Mouse (Mus musculus) stomach, embryonic 14.5 days (tissue): ENCODE measurements around the gene Fam187b. TPM values are rescaled to one million over a fixed set of nuclear protein-coding genes. Genes with fewer than 3 reads are reported as not detected.
"Not testable (repeated sequence)": the region's sequence is repeated elsewhere in the genome, so short reads cannot be mapped to it uniquely, and the experiment has no call there.

Experiments
- ATAC-seq: fragments of 200-750 bp; cut with Nextera tagmentation; 2 replicates; pipeline ENCODE4 v1.8.0; 2017; ENCODE audit warnings: low read depth, moderate TSS enrichment; ENCODE audit not compliant: insufficient number of reproducible peaks, insufficient read depth, low FRiP score
- H3K27ac ChIP-seq: fragments of 300-500 bp; sonication (generic); 2 replicates; pipeline ENCODE4 v1.5.1; 2014; ENCODE audit warnings: mild to moderate bottlenecking, low read length, moderate library complexity, mixed read lengths
- H3K27me3 ChIP-seq: fragments of 300-500 bp; sonication (generic); 2 replicates; pipeline ENCODE4 v1.6.1; 2014; ENCODE audit warnings: low read length, control low read depth, mixed read lengths; ENCODE audit not compliant: control insufficient read depth, insufficient read depth
- H3K36me3 ChIP-seq: fragments of 300-500 bp; sonication (generic); 2 replicates; pipeline ENCODE4 v1.6.1; 2014; ENCODE audit warnings: mild to moderate bottlenecking, control low read depth, low read length, moderate library complexity, mixed read lengths; ENCODE audit not compliant: control insufficient read depth, insufficient read depth
- H3K4me1 ChIP-seq: fragments of 300-500 bp; sonication (generic); 2 replicates; pipeline ENCODE4 v1.6.1; 2014; ENCODE audit warnings: low read length, control low read depth, mixed read lengths; ENCODE audit not compliant: control insufficient read depth, insufficient read depth
- H3K4me2 ChIP-seq: fragments of 300-500 bp; sonication (generic); replicated peaks from 2 replicates; pipeline ENCODE4 v1.6.1; 2014; ENCODE audit warnings: low read depth, low read length, control low read depth
- H3K4me3 ChIP-seq: fragments of 300-500 bp; sonication (generic); 2 replicates; pipeline ENCODE4 v1.5.1; 2014; ENCODE audit warnings: low read depth, low read length, control low read depth
- H3K9ac ChIP-seq: fragments of 300-500 bp; sonication (generic); replicated peaks from 2 replicates; pipeline ENCODE4 v1.6.1; 2014; ENCODE audit warnings: low read depth, mild to moderate bottlenecking, control low read depth, low read length, moderate library complexity, mixed read lengths
- H3K9me3 ChIP-seq: fragments of 300-500 bp; sonication (generic); 2 replicates; pipeline ENCODE4 v1.6.1; 2016; ENCODE audit warnings: low read depth, low read length, control low read depth; ENCODE audit not compliant: control insufficient read depth
- WGBS: fragments of 180-500 bp; shearing (Covaris S2); extraction: QIAGEN DNeasy Blood & Tissue Kit; methylation state at CpG from one replicate; pipeline ENCODE4 v1.1.7; 2014; 5-methylcytosine and 5-hydroxymethylcytosine counted together
- polyA plus RNA-seq: library from polyadenylated mRNA; unstranded; fragments of >200 nt; fragmentation: Nextera tagmentation; extraction: Ambion mirVana; gene quantifications from 2 replicates; pipeline ENCODE4 v1.2.1, GENCODE M21; 2014

The Fam187b gene
- polyA plus RNA-seq = 6.4 and 7.1 TPM in 2 replicates

GRCm38 (mm10) chr7:30973501-30974289 lies at the start of gene Fam187b:
TSS of gene Fam187b (plus strand) at chr7:30973790.
- WGBS = under 1% methylated on average over 37 of the region's 37 CpGs

GRCm38 (mm10) chr7:30924071-30924470 lies 49.5 kb upstream of the Fam187b start:
- Histone ChIP-seq H3K36me3 (no peaks in the 10 kb centered on the region), H3K9me3 (no peaks in the 10 kb centered on the region), H3K4me2 (no peak overlapping the region), H3K27ac (no peak overlapping the region), H3K27me3 (no peaks in the 10 kb centered on the region), H3K4me3 (no peak overlapping the region), H3K4me1 (no peaks in the 10 kb centered on the region), H3K9ac (no peak overlapping the region)
- WGBS = 55% methylated on average over 3 of the region's 3 CpGs
- ATAC-seq = no peak

More at GRCm38 (mm10) chr7:30973501-30974289, at the start of gene Fam187b:
- Histone ChIP-seq H3K4me3 (peak within 1 kb of the TSS; percentile 50), H3K27me3 (no peaks in the 10 kb centered on the region), H3K9ac (peak within 1 kb of the TSS; percentile 49), H3K4me2 (peak within 1 kb of the TSS; percentile 53), H3K27ac (peak within 1 kb of the TSS; percentile 89), H3K36me3 (0 out of 2 replicates have a peak, but pooled peaks cover 7% of the 10 kb centered on the region), H3K9me3 (no peaks in the 10 kb centered on the region), H3K4me1 (no peaks in the 10 kb centered on the region)
- ATAC-seq = peak; percentile 95

GRCm38 (mm10) chr7:30924581-30924980 lies 49.0 kb upstream of the Fam187b start, which contains the start of gene Hamp2:
TSS of gene Hamp2 (minus strand) at chr7:30924681.
- 87% methylated on average over 2 of the region's 2 CpGs for WGBS
- not testable (repeated sequence) for H3K4me1 ChIP-seq, H3K27me3 ChIP-seq, H3K36me3 ChIP-seq, H3K4me3 ChIP-seq, H3K27ac ChIP-seq, H3K4me2 ChIP-seq, H3K9me3 ChIP-seq, H3K9ac ChIP-seq, ATAC-seq

GRCm38 (mm10) chr7:30935422-30936099 lies 38.0 kb upstream of the Fam187b start:
- not testable (repeated sequence) for H3K4me1 ChIP-seq, H3K27ac ChIP-seq, H3K4me3 ChIP-seq, H3K27me3 ChIP-seq, H3K9me3 ChIP-seq, ATAC-seq, H3K4me2 ChIP-seq, H3K9ac ChIP-seq, H3K36me3 ChIP-seq
- WGBS = 63% methylated on average over 6 of the region's 6 CpGs

GRCm38 (mm10) chr7:30940070-30940469 lies 33.5 kb upstream of the Fam187b start:
- not testable (repeated sequence) for H3K27me3 ChIP-seq, H3K4me2 ChIP-seq, H3K27ac ChIP-seq, H3K4me3 ChIP-seq, H3K9me3 ChIP-seq, ATAC-seq, H3K9ac ChIP-seq, H3K4me1 ChIP-seq, H3K36me3 ChIP-seq
- 95% methylated on average over 1 of the region's 1 CpGs for WGBS

GRCm38 (mm10) chr7:30942365-30942764 lies 31.2 kb upstream of the Fam187b start:
- ATAC-seq, H3K9ac ChIP-seq, H3K4me1 ChIP-seq, H3K4me2 ChIP-seq, H3K27me3 ChIP-seq, H3K4me3 ChIP-seq, H3K27ac ChIP-seq, H3K9me3 ChIP-seq, H3K36me3 ChIP-seq: not testable (repeated sequence)
- 48% methylated on average over 3 of the region's 3 CpGs for WGBS

- Histone ChIP-seq H3K4me2 (no peak within 1 kb of the TSS), H3K9ac (no peak within 1 kb of the TSS), H3K9me3 (no peaks in the 10 kb centered on the region), H3K4me3 (no peak within 1 kb of the TSS), H3K36me3 (peaks cover 5% of the 10 kb centered on the region; the same call in 1 of the 2 replicates), H3K4me1 (no peaks in the 10 kb centered on the region), H3K27me3 (no peaks in the 10 kb centered on the region), H3K27ac (no peak within 1 kb of the TSS)
- no peak for ATAC-seq
- 59% methylated on average over 9 of the region's 9 CpGs for WGBS
These were observed 29.5 kb upstream of the Fam187b start, which contains the start of gene Hamp for GRCm38 (mm10) chr7:30943909-30944635. TSS of gene Hamp (minus strand) at chr7:30944032.

GRCm38 (mm10) chr7:30944706-30945105 lies 28.9 kb upstream of the Fam187b start:
- not testable (repeated sequence) for H3K4me2 ChIP-seq, H3K9me3 ChIP-seq, H3K4me1 ChIP-seq, H3K27ac ChIP-seq, H3K9ac ChIP-seq, H3K4me3 ChIP-seq, ATAC-seq, H3K27me3 ChIP-seq
- WGBS = 50% methylated on average over 2 of the region's 2 CpGs
- peaks cover 11% of the 10 kb centered on the region; the same call in 1 of the 2 replicates for H3K36me3 ChIP-seq
